Mouse (Mus musculus) inflammation-experienced regulatory T-cells (primary cell): ENCODE measurements around the gene Aqp8. TPM values are rescaled to one million over a fixed set of nuclear protein-coding genes. Genes with fewer than 3 reads are reported as not detected.

Source experiments
- polyA plus RNA-seq, 2 experiments: library from polyadenylated mRNA; unstranded; fragments of 100-300 nt; shearing (Covaris generic); gene quantifications; one replicate each; pipeline ENCODE4 v1.2.1; 2017

Gene Aqp8
- not detected for polyA plus RNA-seq

GRCm38 (mm10) chr7:123462070-123462501 is at the start of gene Aqp8:
TSS of gene Aqp8 (plus strand) at chr7:123462291.

GRCm38 (mm10) chr7:123500239-123501219 is 38.4 kb downstream of the Aqp8 start, which contains the start of gene Zkscan2:
TSS of gene Zkscan2 (minus strand) at chr7:123500449.

Other genes starting within 250 kb of the Aqp8 start
- 1 to 10 TPM in 1 of 2 experiments, not detected in 1; 1.6 TPM for gene Slc5a11, start 247.5 kb upstream of the Aqp8 start, polyA plus RNA-seq
- 10 to 100 TPM; 26.0 to 39.3 TPM for gene Lcmt1, start 92.5 kb upstream of the Aqp8 start, polyA plus RNA-seq
- 10 to 100 TPM; 44.5 to 56.8 TPM for gene Arhgap17, start 92.4 kb upstream of the Aqp8 start, polyA plus RNA-seq
- under 1 TPM; 0.13 TPM for gene Zkscan2, start 38.2 kb downstream of the Aqp8 start, polyA plus RNA-seq